Mouse (Mus musculus): ENCODE results near the gene Phf13. TPM values are rescaled to one million over a fixed set of nuclear protein-coding genes. Genes with fewer than 3 reads are reported as not detected.

The Phf13 gene
- polyA plus RNA-seq, 1 experiment from 2014 or later: 11.3 TPM

DNA sequence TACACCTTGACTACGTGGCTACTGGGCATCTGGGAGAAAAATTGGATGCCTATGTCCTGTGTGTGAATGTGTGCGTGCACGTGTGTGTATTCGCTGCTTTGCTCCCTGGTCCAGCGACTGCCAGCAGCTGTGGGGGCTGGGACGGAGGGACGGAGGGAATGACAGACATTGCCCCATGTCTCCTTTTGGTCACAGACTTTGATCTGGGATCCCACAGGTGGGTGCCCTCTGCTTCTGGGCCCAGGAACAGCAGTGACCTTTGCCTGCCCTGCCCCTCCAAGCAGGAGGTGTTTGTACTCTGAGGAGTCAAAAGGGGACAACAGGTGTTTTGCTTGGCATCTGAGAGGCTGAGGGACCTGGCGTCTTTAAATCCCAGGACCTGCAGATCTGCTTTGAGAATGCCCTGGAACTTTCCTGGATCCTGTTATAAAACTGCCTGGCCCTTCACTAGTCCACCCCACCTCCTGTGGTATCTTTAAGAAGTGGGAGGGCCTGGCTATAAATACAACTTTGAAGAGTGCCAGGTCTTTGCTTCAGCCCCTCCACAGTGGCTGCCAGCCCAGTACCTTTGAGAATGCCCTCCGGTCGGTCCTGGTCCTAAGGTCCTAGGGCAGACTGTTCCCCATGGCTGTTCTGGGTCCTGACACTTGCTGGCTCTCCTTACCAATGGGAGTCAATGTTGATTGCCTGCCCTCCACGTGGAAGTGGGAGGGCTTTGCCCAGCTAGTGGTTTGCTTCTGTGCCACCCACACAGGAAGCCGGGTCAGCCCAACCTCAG, 17.2 kb upstream of the Phf13 start:
- no peak for DNase-seq (ENCODE audit: low spot score)

DNA sequence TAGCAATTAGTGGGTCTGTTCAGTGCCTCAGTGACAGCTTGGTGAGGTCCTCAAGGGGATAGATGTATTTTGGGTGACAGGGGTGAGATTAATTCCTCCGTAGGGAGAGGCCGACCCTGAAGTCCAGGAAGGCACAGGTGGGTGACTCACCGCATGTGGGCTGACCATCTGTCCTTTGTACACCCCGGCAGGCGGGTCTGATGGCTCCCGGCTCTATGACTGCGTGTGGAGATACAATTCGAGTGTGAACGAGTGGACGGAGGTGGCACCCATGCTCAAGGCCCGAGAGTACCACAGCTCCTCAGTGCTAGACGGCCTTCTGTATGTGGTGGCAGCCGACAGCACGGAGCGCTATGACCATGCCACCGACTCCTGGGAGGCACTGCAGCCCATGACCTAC, 16.1 kb upstream of the Phf13 start:
- no peak for DNase-seq (ENCODE audit: low spot score)

DNA sequence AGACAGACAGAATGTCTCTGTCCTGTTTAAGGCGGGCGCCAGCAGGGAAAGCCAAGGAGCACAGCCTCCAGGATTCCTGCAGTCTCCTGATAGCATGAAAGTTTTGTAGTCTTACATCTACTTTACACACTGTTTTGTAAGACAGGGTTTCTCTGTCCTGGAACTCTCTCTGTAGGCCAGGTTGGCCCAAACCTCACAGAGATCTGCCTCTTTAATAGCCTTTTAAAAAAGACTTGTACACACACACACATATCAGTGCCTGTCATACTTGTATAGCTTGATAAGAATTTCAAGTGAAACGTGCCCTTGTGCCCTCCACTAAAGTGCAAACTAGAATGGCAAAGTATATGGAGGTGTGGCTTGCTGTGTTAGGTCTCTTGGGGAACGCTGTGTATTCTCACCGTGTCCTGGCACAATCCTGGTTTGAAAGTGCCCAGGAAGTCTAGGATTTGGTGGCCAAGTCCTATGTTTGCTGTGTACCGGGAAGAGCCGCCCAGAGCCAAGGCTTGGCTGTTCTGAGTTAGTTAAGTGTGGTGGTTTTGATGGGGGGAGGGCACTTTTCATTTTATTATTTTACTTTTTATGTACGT, 15.2 kb upstream of the Phf13 start:
- no peak for DNase-seq (ENCODE audit: low spot score)

DNA sequence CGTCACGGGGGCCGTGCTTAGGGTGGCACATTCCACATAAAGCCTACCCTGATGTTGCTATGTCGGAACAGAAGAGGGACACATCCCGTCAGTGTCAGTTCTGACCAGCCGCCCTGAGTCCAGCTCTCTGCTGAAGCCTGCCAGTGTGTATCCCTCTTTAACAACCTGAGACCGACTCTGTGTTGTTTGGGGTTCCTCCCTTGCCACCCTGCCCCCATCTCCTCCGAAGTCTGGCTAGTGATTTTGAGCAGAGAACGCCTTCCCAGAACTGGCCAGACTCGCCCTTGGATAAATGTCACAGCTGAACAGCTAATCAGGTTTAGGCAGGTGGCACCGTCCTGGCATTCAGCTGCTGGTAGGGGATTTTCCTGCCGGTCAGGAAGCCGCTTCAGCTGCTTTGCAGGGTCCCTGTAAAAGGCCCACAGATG, 14.7 kb upstream of the Phf13 start:
- DNase-seq (ENCODE audit: low spot score): peak; percentile 6

DNA sequence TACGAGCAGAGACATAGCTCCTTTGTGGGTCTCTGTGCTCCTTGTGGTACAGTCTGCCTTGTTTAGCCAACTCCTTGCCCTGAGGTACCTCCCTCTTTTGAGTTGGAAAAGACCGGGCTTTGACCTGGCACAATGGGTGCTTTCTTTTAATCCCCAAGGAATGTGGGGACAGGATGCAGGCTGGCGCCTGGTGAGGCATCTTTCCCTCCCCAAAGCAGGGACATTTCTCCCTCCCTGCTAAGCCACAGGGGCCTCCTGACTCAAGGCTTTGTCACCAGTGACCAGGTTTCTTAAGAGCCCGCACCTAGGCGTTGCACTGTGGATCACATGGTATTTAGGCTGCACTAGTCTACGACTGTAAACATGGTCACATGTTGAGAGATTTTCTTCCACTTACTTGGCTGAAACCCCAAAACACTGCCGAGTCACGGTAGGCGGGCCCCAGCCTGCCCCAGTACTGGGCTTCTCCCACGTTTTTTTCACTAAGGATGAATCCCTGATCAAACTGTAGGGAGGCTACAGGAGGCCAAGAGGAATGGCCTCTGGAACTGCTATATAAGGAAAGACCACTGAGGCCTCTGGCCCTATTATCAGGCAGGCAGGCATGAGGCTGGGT, 14.1 kb upstream of the Phf13 start:
- peak; percentile 32 for DNase-seq (ENCODE audit: low spot score)

DNA sequence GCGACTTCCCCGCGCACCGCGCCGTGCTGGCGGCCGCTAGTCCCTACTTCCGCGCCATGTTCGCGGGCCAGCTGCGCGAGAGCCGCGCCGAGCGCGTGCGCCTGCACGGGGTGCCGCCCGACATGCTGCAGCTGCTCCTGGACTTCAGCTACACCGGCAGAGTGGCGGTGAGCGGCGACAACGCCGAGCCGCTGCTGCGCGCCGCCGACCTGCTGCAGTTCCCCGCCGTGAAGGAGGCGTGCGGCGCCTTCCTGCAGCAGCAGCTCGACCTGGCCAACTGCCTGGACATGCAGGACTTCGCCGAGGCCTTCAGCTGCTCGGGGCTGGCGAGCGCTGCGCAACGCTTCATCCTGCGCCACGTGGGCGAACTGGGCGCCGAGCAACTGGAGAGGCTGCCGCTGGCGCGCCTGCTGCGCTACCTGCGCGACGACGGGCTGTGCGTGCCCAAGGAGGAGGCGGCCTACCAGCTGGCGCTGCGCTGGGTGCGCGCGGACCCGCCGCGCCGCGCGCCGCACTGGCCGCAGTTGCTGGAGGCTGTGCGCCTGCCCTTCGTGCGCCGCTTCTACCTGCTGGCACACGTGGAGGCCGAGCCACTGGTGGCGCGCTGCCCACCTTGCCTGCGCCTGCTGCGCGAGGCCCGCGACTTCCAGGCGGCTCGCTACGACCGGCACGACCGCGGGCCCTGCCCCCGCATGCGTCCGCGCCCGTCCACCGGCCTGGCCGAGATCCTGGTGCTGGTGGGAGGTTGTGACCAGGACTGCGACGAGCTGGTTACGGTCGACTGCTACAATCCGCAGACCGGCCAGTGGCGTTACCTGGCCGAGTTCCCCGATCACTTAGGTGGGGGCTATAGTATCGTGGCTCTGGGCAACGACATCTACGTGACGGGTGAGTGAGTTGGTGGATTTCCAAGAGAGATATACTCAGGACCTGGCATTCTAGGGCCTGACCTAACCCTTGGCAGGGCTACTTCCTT, 13.3 kb upstream of the Phf13 start:
- peak; percentile 75 for DNase-seq (ENCODE audit: low spot score)

DNA sequence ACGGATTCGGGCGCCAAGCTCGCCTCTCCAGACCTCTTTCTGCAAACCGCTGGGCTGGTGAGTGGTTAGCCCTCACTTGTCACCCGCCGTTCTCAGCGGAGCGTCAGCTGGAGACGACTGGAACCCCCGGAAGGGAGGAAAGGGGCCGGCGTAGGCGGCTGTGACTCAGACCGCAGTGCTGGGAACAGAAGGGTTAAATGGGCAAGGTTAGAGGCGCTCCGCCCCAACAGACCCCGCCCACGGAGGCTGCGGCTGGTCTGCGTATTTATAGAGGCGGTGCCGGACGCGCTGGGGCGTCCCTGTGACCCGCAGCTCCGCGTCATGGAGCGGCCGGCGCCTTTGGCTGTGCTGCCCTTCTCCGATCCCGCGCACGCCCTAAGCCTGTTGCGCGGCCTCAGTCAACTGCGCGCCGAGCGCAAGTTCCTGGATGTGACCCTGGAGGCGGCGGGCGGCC, 12.6 kb upstream of the Phf13 start, which contains the start of gene Klhl21:
TSS of gene Klhl21 (plus strand) at position 182 of the 454 bp plus-strand sequence.
- DNase-seq (ENCODE audit: low spot score): peak; percentile 90

DNA sequence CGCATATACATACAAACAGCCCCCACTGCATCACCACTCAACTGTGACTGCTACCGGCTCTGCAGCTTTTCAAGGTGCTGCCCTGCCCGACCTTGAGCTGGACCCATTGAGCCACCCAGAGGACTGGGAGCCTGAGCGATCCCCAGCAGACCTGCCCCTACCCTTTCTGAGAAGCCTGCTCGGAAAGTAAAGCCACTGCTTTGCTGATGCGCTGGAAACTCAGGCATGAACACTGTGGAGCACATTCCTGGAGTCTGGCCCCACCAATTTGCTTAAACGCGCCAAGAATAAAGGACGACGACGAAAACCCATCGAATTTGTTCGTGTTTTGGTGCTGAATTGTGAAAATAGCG, 12.1 kb upstream of the Phf13 start:
- DNase-seq (ENCODE audit: low spot score): peak; percentile 14

DNA sequence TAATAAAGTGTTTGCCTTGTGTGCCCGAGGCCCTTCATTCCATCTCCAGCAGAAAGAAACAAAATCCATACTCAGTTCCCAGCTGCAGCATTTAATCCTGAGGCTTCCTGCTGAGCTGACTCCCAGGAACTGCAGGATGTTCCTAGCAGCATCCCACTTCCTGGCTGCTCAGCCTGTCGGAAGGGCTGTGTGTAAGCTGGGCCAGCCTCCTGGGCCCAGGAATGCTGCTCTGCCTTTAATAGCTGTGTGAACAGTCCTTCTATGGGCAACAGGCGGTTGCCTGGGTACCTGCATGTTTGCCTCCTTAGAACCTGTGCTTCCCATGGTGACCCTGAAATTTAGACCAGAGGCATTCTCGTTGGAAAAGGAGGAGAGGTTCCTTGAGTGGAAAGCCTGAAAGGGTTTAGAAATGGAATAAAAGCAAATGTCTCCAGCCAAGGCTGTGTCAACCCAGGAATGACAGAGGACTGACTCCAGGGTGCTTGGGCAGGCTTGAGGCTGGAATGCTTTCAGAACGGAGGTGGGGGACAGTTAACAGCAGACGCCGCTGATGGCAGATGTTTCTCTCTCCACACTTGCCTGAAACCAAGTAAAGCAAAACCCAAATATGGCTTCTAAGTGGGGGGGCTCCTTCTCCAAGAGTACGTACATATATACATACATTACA, 11.6 kb upstream of the Phf13 start:
- DNase-seq (ENCODE audit: low spot score): no peak

DNA sequence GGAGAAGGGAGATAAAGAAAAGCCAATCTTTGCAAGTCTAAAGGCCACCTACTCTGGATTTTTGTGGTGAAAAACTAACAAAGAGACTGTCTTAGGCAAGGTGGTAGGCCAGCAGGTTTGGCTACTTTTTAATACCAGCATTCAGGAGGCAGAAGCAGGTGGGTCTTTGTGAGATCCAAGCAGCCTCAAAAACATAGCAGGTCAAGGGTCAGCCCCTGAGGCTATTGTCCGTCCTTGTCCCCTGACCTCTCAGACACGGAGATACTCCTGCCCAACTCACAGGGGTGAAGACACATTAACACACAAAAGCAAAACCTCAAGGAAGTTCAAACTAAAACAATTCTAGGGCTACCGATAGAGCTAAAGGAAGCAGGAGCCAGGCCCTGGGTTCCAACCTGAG, 10.8 kb upstream of the Phf13 start:
- DNase-seq (ENCODE audit: low spot score): no peak

DNA sequence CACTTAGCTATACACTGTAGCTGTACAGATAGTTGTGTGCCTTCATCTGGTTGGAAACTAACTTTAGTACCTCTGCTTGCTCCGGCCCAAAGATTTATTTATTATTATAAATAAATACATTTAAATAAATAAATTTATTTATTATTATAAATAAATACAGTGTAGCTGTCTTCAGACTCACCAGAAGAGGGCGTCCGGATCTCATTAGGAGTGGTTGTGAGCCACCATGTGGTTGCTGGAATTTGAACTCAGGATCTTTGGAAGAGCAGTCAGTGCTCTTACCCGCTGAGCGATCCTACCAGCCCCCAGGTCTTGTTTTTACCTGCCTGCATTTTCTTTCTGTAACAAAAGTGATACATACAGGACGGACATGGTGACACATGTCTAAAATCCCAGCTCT, 10.1 kb upstream of the Phf13 start:
- DNase-seq (ENCODE audit: low spot score): no peak

DNA sequence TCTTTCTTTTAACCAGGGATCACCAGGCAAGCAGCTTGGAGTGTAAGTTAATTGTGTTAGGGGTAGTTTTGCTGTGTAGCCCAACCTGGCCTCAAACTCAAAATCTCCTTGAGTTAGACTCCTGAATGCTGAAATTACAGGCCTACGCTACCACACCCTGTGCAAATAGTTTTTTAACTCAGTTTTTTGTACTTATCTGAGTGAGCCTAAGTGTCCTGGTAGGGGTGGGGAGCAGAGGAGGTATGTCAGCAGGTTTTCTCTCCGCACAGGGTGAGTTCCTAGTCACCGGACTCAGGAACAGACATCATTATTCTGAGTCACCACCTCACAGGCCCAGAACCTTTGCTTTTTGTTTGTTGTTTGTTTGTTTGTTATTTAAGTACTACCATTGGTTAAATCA, 6.0 kb upstream of the Phf13 start:
- no peak for DNase-seq (ENCODE audit: low spot score)

DNA sequence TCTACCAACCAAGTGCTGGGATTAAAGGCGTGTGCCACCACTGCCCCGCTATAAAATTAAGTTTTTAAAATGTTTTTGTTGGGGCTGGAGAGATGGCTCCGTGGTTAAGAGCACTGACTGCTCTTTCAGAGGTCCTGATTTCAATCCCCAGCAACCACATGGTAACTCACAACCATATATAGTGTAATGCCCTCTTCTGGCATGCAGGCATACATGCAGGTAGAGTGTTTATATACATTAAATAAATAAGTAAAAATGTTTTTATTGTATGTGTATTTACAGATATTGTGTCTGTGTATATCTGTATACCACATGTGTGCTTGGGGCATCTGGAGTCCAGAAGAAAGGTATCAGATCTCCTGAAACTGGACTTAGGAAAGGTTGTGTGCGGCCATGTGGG, 5.3 kb upstream of the Phf13 start:
- DNase-seq (ENCODE audit: low spot score): no peak

DNA sequence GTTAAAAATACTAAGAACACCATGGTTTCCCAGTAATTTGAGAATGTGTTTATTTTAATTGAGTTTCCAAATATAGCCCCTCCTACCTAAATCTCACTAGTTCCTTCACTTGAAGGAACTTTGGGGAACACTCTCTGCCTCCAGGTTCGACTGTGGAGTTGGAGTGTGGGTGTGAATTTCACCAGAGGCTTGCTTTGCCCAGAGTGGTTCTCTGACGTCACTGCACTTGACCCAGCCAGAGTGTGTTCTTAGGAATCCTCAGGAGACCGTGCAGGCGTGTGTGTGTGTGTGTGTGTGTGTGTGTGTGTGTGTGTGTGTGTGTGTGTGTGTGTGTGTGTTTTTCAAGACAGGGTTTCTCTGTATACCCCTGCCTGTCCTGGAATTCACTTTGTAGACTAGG, 4.8 kb upstream of the Phf13 start:
- DNase-seq (ENCODE audit: low spot score): no peak

DNA sequence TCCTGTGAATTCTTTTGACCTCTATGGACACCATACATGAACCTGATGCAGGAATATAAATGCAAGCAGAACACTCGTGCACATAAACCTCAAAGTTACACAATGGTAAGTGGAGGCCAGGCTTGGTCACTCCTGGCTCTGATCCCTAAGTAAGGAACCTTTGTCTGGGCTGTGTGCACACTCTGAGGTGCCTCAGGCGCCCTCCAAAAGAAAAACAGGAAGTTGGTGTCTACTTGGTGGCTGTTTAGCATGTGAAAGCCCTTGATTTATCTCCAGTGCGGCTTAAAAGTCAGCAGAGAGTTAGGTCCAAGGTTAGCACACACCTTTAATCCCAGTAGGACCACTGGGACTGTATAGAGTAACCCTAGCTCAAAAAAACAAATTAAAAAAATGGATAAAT, 3.4 kb upstream of the Phf13 start:
- DNase-seq (ENCODE audit: low spot score): no peak

DNA sequence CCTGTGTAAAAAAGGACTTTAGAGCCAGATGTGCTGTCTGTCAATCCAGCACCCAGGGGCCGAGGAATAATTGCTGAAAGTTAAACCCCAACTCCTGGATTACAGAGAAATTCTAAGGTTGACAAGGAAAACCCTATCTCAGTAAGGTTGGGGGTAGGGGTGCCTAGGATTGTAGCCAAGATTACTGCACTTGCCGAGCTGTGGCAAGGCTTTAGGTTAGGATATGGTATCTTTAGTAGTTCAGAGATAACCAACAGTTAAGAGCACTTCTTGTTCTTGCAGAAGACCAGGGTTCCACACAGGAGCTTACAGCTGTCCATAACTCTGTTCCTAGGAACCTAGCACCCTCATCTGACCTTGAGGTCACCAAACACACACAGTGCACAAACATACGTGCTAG, 1.6 kb upstream of the Phf13 start:
- no peak for DNase-seq (ENCODE audit: low spot score)

DNA sequence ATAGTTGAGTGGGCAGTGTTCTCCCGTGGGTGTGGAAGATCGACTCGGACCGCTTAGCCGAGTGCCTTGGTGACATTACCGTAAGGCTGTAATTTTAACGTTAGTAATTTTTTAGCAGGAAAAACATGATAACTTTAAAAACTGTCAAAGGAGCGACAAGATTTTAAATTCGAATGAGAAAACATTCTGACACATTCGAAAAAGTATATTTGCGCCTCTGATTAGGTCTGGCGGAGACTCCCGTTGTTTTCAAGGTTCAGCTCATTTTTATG, 829 bp upstream of the Phf13 start:
- no peak for DNase-seq (ENCODE audit: low spot score)

DNA sequence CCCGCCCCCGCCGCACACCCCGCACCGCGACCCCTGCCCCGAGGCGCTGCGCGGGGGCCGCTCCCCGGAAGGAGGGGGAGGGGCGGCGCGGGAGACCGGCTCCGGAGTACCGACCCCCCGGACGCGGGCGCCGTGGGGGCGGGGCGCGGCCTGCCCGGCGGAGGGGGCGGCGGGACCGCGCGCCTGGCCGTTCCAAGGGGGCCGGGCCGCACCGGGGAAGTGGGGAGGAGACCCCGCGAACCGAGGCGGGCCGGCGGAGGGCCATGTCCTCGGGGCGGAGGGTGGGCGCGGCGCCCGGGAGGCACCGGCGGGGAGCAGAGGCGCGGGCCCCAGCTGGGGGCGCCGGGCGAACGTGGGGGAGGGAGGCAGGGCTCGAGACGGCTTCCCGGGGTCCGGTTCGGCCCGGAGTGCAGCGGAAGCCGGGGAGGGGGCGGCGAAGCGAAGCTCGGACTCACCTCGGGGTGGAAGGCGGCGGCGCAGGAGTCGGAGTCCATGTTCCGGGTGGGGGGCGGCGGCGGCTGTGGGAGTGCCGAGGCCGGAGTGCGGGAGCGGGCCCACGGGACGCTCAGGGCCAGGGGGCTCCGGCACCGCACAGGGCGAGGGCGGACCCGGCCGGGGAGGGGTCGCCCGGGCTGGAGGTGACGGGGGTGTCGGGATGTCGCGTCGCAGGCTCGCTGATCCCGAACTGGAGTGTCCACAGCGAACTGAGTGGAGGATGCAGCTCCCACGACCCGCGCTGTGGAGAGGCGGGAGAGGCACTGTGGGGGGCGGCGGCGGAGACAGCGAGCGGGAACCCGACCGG, 486 bp downstream of the Phf13 start:
- DNase-seq (ENCODE audit: low spot score): peak; percentile 39

DNA sequence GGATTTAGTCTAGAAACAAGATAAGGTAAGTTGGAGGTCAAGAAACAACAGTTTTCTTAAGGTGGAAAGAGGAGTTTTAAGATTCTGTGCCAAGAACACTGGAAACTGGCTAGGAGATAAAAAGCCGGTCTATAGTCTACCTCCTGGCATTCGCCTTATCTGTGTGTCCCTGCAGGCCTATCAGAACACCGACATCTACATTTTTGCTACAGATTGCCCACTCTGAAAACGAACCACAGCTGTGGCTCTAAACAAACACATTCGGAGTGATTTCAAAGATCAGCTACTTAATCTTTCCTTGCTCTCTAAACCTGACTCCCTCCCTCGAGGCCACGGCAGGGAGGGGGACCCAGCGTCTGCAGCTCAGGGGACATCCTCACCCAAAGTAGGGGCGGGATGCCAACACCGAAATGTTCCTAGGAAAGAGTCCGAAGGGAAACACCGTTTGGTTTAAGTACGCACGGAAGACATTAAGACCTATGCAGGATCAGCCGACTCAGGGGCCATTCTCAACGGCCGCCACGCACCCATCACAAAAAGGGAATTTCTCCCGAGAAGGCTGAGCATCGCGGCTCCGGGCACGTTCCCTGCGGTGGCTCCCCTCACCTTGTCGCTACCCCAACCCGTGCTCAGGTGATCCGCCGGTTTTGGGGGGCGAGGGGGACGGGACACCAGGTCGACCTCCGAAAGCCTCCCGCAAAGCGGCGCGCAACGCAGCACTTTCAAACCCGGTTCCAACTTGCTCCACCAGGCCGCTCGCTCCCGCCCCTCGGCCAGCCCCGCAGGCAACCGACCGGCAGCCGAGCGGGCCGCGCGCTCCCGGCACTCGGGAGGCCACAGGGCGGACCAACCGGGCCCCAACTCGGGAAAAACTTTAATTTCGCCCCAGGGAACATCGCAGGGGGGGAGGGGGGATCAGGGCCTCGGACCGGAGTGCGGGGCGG, 1.6 kb downstream of the Phf13 start:
- DNase-seq (ENCODE audit: low spot score): no peak
